Mouse (Mus musculus) heart, embryonic 10.5 days (tissue): ENCODE measurements around the gene Gm9767. TPM values are rescaled to one million over a fixed set of nuclear protein-coding genes. Genes with fewer than 3 reads are reported as not detected.

Experiments
- DNase-seq: peaks from one replicate; pipeline ENCODE4 v3.0.0-alpha.2; 2017; ENCODE audit warnings: low spot score
- H3K27ac ChIP-seq: fragments of 300-500 bp; sonication (generic); 2 replicates; pipeline ENCODE4 v1.5.1; 2016; ENCODE audit warnings: mild to moderate bottlenecking
- H3K27me3 ChIP-seq: fragments of 300-500 bp; sonication (generic); 2 replicates; pipeline ENCODE4 v1.6.1; 2016; ENCODE audit warnings: mild to moderate bottlenecking; ENCODE audit not compliant: poor library complexity, insufficient read depth, severe bottlenecking
- H3K36me3 ChIP-seq: fragments of 300-500 bp; sonication (generic); 2 replicates; pipeline ENCODE4 v1.6.1; 2016; ENCODE audit warnings: mild to moderate bottlenecking, moderate library complexity
- H3K4me1 ChIP-seq: fragments of 300-500 bp; sonication (generic); 2 replicates; pipeline ENCODE4 v1.6.1; 2016; ENCODE audit warnings: mild to moderate bottlenecking
- H3K4me3 ChIP-seq: fragments of 300-500 bp; sonication (generic); 2 replicates; pipeline ENCODE4 v1.5.1; 2016; ENCODE audit warnings: mild to moderate bottlenecking, moderate library complexity
- H3K9me3 ChIP-seq: fragments of 300-500 bp; sonication (generic); 2 replicates; pipeline ENCODE4 v1.6.1; 2016; ENCODE audit warnings: mild to moderate bottlenecking, moderate library complexity
- WGBS: fragments of 180-500 bp; shearing (Covaris S2); methylation state at CpG from one replicate; pipeline ENCODE4 v1.1.7; 2016; 5-methylcytosine and 5-hydroxymethylcytosine counted together
- polyA plus RNA-seq: library from polyadenylated mRNA; unstranded; fragments of >200 nt; fragmentation: Nextera tagmentation; extraction: Ambion mirVana; gene quantifications from 2 replicates; pipeline ENCODE4 v1.2.1, GENCODE M21; 2016

Gm9767 gene
- polyA plus RNA-seq, result not detected in 2 replicates

DNA sequence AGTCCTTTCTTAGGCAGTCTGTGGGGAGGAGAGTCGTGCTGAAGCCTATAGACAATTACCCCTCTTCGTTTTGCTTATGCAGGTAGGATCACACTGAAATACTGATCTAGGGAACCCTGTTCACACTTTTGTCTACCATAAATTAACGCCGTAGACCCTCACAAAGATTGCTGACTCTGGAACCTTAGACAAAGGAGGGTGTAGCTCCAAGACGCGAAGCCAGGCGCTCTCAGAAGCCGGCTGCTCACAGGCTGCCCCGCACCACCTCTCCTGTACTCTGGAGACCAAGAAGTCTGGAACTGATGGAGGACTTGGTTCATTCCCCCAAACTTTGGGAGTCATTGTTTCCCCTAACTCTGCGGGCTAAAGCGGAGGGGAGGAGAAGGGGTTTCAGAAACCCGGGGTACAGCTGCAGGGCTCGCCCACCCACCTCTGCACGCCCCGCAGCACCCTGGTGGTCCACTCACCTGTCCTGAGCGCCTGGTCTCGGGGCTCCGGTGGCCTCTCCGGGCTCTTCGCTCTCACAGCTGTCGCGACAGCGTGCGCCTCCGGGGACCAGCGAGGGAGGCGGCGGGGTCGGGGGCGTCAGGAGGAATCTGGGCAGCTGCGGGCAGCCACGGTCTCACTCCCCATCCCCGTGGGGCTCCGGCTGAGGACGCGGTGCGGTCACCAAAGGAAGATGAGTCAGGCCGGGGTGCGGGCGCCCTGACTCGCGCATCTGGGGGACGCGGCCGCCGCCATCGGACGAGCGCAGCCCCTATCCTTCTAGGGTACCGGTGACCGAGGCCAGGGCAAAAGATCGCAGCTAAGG is at the start of gene Gm9767:
TSS of gene Gm9767 (plus strand) at position 585 of the 811 bp plus-strand sequence.
- Histone ChIP-seq H3K9me3 (no peaks in the 10 kb centered on the region), H3K27me3 (peaks cover 33% of the 10 kb centered on the region), H3K27ac (peak within 1 kb of the TSS; percentile 42; the same call in 1 of the 2 replicates), H3K4me3 (peak within 1 kb of the TSS; percentile 65), H3K36me3 (no peaks in the 10 kb centered on the region), H3K4me1 (peaks cover 9% of the 10 kb centered on the region)
- WGBS, result 3% methylated on average over 52 of the region's 52 CpGs
- no peak for DNase-seq

DNA sequence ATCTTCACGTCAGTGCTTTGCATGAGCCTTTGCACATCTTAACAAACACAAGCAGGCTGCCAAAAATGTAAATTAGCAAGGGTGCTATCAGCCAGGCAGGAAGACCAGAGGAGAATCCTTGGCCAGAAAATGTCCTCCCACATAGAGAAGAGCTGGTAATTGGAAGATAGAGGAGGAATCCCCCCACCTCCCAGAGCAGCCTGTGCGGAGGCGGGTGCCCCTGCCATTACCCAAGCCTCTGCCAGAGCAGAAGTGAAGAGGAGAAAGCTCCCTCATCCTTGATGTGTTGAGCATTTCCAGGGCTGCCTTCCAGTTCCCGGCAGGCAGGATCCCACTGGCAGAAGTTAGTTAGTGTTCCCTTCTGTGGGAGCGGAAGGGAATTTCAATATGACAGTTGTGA is 43.1 kb upstream of the Gm9767 start:
- no peaks in the 10 kb centered on the region for H3K36me3 ChIP-seq
- H3K4me1 ChIP-seq, result no peaks in the 10 kb centered on the region
- no peaks in the 10 kb centered on the region for H3K27me3 ChIP-seq
- H3K27ac ChIP-seq, result no peak overlapping the region
- no peak for DNase-seq
- 67% methylated on average over 5 of the region's 5 CpGs for WGBS
- no peaks in the 10 kb centered on the region for H3K9me3 ChIP-seq
- H3K4me3 ChIP-seq, result no peak overlapping the region

DNA sequence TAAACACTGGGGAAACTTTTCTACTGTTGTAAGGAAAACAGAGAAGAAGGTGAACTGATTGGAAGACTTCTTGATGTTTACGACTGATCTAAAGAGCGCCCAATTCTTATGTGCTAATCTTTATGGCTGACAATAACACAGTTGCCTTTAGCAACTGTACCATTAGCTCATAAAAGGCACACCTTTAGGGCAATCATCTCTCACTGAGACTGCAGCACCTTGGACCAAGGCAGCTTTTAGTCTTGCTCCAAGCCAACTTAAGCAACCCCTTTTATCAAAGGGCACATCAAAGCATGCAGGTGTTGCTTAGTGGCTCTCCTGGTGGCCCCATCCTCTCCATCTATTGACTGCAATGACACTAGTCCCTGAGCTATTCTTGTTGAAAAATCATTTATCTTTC is 26.9 kb upstream of the Gm9767 start:
- no peak for DNase-seq
- H3K9me3 ChIP-seq, result no peaks in the 10 kb centered on the region
- no peaks in the 10 kb centered on the region for H3K36me3 ChIP-seq
- 82% methylated on average over 2 of the region's 2 CpGs for WGBS
- H3K4me3 ChIP-seq, result no peak overlapping the region
- no peak overlapping the region for H3K27ac ChIP-seq
- no peaks in the 10 kb centered on the region for H3K27me3 ChIP-seq
- H3K4me1 ChIP-seq, result no peaks in the 10 kb centered on the region

DNA sequence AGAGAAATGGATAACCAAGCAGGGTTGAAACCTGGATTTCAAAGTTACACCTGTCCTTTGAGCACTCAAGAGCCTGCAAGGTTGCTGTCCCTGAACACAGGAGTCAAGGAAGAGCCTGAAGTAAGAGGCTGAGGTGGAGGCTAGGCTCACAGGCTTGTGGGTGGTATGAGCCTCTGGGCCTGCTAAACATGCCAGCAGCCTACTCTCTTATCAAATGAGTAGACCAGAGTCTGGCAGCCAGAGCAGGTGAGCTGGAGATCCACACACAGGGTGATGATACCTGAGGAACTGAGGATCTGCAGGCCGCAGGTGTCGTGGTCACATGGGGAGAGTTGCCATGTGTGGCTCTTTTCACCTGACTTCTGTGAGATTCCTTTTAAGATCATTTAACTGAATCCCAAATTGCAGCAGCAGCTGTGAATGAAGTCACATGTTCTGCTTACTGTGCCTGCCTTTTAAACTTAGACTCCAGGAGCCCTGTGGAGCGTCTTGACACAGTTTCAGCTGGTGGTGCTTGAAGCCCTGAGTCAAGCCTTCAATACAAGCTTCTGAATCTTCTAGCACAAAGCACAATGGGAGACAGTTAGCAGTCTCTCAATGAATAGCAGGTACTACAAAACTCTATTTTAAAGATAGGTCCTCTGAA is 18.3 kb upstream of the Gm9767 start:
- H3K27ac ChIP-seq, result no peak overlapping the region
- no peak for DNase-seq
- H3K27me3 ChIP-seq, result no peaks in the 10 kb centered on the region
- 85% methylated on average over 3 of the region's 3 CpGs for WGBS
- H3K4me3 ChIP-seq, result no peak overlapping the region
- H3K9me3 ChIP-seq, result no peaks in the 10 kb centered on the region
- H3K36me3 ChIP-seq, result no peaks in the 10 kb centered on the region
- H3K4me1 ChIP-seq, result no peaks in the 10 kb centered on the region

DNA sequence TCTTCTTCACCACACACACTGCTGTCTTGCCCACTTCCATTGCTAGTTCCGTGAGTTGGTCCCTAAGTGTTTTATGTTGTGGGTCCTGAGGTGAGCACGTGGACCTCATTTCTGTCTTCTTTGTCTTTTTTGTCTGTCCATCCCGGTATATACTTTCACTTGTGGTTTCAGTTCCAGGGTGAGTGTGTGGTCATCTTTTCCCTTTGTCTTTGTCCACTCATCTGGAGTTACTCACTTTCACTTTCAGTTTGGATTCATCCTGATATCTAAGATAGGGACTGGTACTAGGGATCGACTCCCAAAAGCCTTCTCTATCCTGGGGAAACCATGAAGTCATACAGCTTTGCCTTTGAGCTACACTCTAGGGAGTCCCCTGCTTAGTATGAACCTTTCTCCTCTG is 15.0 kb upstream of the Gm9767 start:
- Histone ChIP-seq H3K27ac (no peak overlapping the region), H3K9me3 (no peaks in the 10 kb centered on the region), H3K36me3 (no peaks in the 10 kb centered on the region), H3K4me3 (no peak overlapping the region), H3K27me3 (no peaks in the 10 kb centered on the region), H3K4me1 (no peaks in the 10 kb centered on the region)
- WGBS, result 80% methylated on average over 4 of the region's 4 CpGs
- no peak for DNase-seq

DNA sequence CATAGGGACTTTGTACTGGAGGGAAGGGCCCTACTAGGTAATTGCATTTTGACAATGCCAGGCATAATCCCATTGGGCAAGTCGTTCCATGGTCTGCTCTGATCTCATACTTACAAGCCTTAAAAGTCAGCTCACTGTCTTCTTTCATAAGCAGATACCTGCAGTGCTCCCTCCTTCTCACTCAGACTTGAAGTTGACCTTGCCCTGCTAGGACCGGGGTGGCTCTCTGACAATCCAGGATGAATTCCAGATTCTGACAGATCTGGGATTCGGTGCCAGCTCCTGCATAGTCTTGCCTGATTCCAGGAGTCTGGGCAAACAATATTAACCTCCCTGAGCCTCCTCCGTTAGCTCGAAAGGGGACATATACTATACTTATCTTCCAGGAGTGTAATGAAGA is 6.1 kb upstream of the Gm9767 start:
- DNase-seq, result no peak
- H3K36me3 ChIP-seq, result no peaks in the 10 kb centered on the region
- H3K27me3 ChIP-seq, result peaks cover 13% of the 10 kb centered on the region; the same call in 1 of the 2 replicates
- no peak overlapping the region for H3K4me3 ChIP-seq
- no peaks in the 10 kb centered on the region for H3K4me1 ChIP-seq
- H3K9me3 ChIP-seq, result no peaks in the 10 kb centered on the region
- 78% methylated on average over 5 of the region's 5 CpGs for WGBS
- no peak overlapping the region for H3K27ac ChIP-seq

DNA sequence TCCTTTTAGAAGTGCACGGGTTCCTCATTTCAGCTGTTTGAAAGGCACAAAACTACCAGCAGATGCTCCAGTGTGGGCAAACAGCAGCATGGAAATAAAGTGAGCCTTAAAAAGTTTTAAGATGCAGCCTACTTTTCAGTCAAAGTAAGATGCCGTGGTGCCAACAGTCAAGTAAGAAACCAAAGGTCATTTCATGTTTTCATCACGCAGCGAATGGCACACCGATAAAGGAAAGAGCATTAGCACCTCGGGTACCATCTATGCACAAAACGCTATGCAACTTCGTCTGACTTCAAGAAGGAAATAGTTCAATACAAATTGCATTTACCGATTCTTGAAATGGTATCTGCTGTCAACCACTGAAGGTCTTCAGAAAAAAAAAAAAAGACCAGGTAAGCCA is 1.1 kb upstream of the Gm9767 start:
- Histone ChIP-seq H3K27ac (no peak overlapping the region), H3K4me1 (peaks cover 9% of the 10 kb centered on the region), H3K4me3 (no peak overlapping the region), H3K27me3 (peaks cover 33% of the 10 kb centered on the region), H3K36me3 (no peaks in the 10 kb centered on the region), H3K9me3 (no peaks in the 10 kb centered on the region)
- WGBS, result 91% methylated on average over 9 of the region's 9 CpGs
- DNase-seq, result no peak

DNA sequence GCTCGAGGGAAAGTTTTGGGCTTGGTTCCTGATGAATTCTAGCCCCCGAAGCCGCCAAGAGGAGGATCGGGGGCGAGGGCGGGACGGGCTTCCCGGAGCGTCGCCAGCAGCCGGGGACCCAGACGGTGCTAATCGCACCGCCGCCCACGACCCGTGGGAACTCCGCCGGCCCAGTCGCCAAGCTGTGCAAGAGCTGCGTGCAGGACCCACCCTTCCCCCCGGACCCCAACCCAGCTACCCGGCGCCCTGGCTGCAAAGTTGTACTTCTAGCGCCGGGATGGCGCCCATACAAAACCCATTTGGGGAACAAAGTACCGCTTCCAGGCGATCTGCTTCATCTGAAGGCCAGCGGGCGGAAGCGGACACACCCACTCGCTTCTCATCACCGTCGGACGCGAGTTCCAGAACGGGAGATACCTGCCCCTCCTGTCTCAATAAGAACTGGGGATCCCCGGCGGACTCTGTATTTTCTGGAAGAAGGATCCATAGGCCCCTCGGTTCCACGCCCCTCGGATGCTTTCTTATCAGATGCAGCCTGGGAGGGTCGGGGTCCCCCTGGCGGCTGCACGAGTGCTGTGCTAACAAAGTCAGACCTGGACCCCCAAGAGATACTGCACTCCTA is 577 bp downstream of the Gm9767 start, which contains the start of gene Tmem200a:
TSS of gene Tmem200a (minus strand) at position 532 of the 622 bp plus-strand sequence.
- DNase-seq, result no peak
- Histone ChIP-seq H3K27ac (peak within 1 kb of the TSS; percentile 42; the same call in 1 of the 2 replicates), H3K4me3 (peak within 1 kb of the TSS; percentile 65), H3K9me3 (no peaks in the 10 kb centered on the region), H3K4me1 (peaks cover 9% of the 10 kb centered on the region), H3K27me3 (peaks cover 33% of the 10 kb centered on the region), H3K36me3 (no peaks in the 10 kb centered on the region)
- under 1% methylated on average over 46 of the region's 46 CpGs for WGBS

DNA sequence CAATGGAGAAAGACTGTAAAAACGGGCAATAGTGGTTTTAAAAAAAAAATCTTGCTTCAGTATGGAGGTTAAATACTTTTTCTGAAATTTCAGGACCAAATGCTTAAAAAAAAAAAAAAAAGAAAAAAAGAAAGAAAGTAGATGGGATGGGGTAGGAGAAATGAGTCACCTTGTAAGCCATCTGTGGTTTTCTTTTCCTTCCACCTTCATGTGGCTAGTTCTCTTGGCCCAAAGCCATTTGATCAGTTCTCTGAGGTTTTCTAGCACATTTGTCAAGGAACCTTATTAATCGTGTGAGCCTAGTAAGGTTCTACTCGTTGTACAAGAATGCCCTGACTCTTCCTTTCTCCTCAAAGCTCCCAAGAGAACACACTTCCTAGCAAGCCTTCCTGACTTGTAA is 1.6 kb downstream of the Gm9767 start:
- Histone ChIP-seq H3K4me1 (peaks cover 9% of the 10 kb centered on the region), H3K27me3 (peaks cover 33% of the 10 kb centered on the region), H3K27ac (no peak overlapping the region), H3K36me3 (no peaks in the 10 kb centered on the region), H3K4me3 (no peak overlapping the region), H3K9me3 (no peaks in the 10 kb centered on the region)
- WGBS, result 73% methylated on average over 3 of the region's 3 CpGs
- DNase-seq, result no peak

DNA sequence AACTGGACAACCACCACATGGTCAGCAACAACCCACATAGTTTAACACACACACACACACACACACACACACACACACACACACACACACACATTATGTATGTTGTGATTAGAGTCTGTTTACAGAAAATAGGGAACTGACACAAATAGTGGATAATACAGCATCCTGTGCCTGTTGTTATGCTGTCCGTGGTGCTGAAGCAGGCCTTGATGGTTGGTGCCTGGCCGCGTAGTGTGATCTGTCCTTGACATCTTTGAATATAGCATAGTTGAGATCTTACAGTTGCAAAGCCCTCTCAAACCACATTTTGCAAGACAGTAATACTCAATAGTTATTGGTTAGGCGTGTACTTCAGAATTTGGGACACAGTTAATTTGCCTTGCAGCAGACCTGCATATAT is 4.0 kb downstream of the Gm9767 start:
- no peaks in the 10 kb centered on the region for H3K9me3 ChIP-seq
- peaks cover 19% of the 10 kb centered on the region for H3K27me3 ChIP-seq
- H3K4me1 ChIP-seq, result peaks cover 9% of the 10 kb centered on the region
- H3K4me3 ChIP-seq, result no peak overlapping the region
- H3K27ac ChIP-seq, result no peak overlapping the region
- H3K36me3 ChIP-seq, result no peaks in the 10 kb centered on the region
- 56% methylated on average over 4 of the region's 4 CpGs for WGBS
- no peak for DNase-seq

DNA sequence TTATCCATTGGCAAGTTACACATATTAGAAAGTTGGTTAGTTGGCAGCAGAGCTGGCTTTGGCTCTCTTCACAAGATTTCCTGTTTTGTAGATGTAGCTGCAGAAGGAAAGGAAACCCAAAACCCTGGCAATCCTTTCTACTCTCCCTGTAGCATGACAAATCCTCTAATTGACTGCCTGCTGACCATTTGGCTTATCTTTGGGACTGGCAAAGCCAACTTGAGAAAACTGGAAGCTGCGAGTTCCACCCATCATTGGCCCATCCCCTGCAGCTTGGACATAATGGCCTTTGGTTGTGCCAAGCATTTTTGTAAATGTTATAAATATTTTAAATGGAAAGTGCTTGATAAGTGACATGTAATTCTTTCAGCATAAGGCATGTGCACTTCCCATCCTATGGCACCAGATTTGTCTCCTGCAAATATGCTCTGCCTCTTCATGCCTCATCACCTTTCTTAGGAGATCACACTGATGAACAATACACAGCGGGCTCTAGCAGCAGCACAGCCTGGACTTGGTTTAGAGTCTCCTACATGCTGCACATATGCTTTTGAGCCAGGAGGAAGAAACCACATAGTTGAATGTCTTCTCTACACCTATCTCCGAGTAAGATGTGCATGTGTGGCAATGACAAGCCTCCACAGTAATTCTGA is 25.4 kb downstream of the Gm9767 start:
- 73% methylated on average over 3 of the region's 3 CpGs for WGBS
- Histone ChIP-seq H3K27ac (no peak overlapping the region), H3K4me1 (no peaks in the 10 kb centered on the region), H3K27me3 (no peaks in the 10 kb centered on the region), H3K36me3 (no peaks in the 10 kb centered on the region), H3K4me3 (no peak overlapping the region), H3K9me3 (no peaks in the 10 kb centered on the region)
- DNase-seq, result no peak

DNA sequence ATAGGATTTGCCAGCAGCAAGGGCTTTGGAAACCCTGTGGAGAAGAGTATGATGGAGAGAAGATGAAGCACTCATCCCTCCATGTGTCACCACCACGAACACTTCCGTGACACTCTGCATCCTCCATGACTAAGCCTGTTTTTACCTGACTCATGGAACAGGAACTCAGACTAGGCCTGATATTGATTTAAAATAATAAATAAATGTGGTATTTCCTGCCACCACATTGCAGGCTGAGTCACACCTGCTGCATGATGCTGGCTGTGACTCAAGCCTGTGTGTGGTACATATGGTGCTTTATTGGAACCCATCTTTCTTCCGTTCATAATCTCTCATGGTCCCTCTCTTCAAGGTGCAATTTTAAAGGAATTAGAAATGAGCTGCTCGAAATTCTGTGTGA is 36.4 kb downstream of the Gm9767 start:
- Histone ChIP-seq H3K27ac (no peak overlapping the region), H3K9me3 (no peaks in the 10 kb centered on the region), H3K4me1 (no peaks in the 10 kb centered on the region), H3K4me3 (no peak overlapping the region), H3K27me3 (no peaks in the 10 kb centered on the region), H3K36me3 (no peaks in the 10 kb centered on the region)
- WGBS, result 76% methylated on average over 4 of the region's 4 CpGs
- DNase-seq, result no peak
